Mouse (Mus musculus): ENCODE measurements around the gene Upk3bl. TPM values are rescaled to one million over a fixed set of nuclear protein-coding genes. Genes with fewer than 3 reads are reported as not detected.

Gene Upk3bl
- polyA plus RNA-seq (2014; fragmentation: Nextera tagmentation; extraction: Ambion mirVana): 2.4 and 2.7 TPM in 2 replicates

GRCm38 (mm10) chr5:136054301-136055077, at the start of gene Upk3bl:
Upk3bl (plus strand) TSS chr5:136054492.
- DNase-seq (ENCODE audit: low spot score): no peak
- H3K4me1 ChIP-seq (replicated peaks; ENCODE audit: control insufficient read depth, insufficient read depth, low read length): peaks cover 6% of the 10 kb centered on the region
- no peak for ATAC-seq (ENCODE audit: low FRiP score)
- 94% methylated on average over 11 of the region's 11 CpGs for WGBS
- no peak within 1 kb of the TSS for H3K9ac ChIP-seq (ENCODE audit: low read depth, low read length)
- H3K27ac ChIP-seq (ENCODE audit: low read depth, low read length): no peak within 1 kb of the TSS
- no peak within 1 kb of the TSS for H3K4me2 ChIP-seq (replicated peaks; ENCODE audit: low read depth, low read length)
- no peaks in the 10 kb centered on the region for H3K27me3 ChIP-seq (ENCODE audit: control insufficient read depth, insufficient read depth, low read length)
- H3K9me3 ChIP-seq (ENCODE audit: control insufficient read depth, low read length): no peaks in the 10 kb centered on the region
- H3K36me3 ChIP-seq (ENCODE audit: control insufficient read depth, insufficient read depth, low read length): no peaks in the 10 kb centered on the region
- H3K4me3 ChIP-seq (ENCODE audit: low read depth, low read length): no peak within 1 kb of the TSS

GRCm38 (mm10) chr5:136004537-136004936, 49.8 kb upstream of the Upk3bl start:
- Histone ChIP-seq H3K36me3 (ENCODE audit: control insufficient read depth, insufficient read depth, low read length) (0 out of 2 replicates have a peak, but pooled peaks cover 2% of the 10 kb centered on the region), H3K4me2 (replicated peaks; ENCODE audit: low read depth, low read length) (no peak overlapping the region), H3K4me1 (replicated peaks; ENCODE audit: control insufficient read depth, insufficient read depth, low read length) (no peaks in the 10 kb centered on the region), H3K27ac (ENCODE audit: low read depth, low read length) (no peak overlapping the region), H3K27me3 (ENCODE audit: control insufficient read depth, insufficient read depth, low read length) (no peaks in the 10 kb centered on the region), H3K9ac (ENCODE audit: low read depth, low read length) (no peak overlapping the region), H3K4me3 (ENCODE audit: low read depth, low read length) (no peak overlapping the region), H3K9me3 (ENCODE audit: control insufficient read depth, low read length) (no peaks in the 10 kb centered on the region)
- 77% methylated on average over 4 of the region's 4 CpGs for WGBS
- DNase-seq (ENCODE audit: low spot score) (no peak), ATAC-seq (ENCODE audit: low FRiP score) (no peak)

- no peak for DNase-seq (ENCODE audit: low spot score)
- no peak for ATAC-seq (ENCODE audit: low FRiP score)
- Histone ChIP-seq H3K4me2 (replicated peaks; ENCODE audit: low read depth, low read length) (no peak overlapping the region), H3K36me3 (ENCODE audit: control insufficient read depth, insufficient read depth, low read length) (0 out of 2 replicates have a peak, but pooled peaks cover 3% of the 10 kb centered on the region), H3K9me3 (ENCODE audit: control insufficient read depth, low read length) (no peaks in the 10 kb centered on the region), H3K27me3 (ENCODE audit: control insufficient read depth, insufficient read depth, low read length) (no peaks in the 10 kb centered on the region), H3K27ac (ENCODE audit: low read depth, low read length) (no peak overlapping the region), H3K4me3 (ENCODE audit: low read depth, low read length) (no peak overlapping the region), H3K4me1 (replicated peaks; ENCODE audit: control insufficient read depth, insufficient read depth, low read length) (no peaks in the 10 kb centered on the region), H3K9ac (ENCODE audit: low read depth, low read length) (no peak overlapping the region)
- WGBS: 86% methylated on average over 7 of the region's 7 CpGs
Measured at GRCm38 (mm10) chr5:136007745-136008144, 46.5 kb upstream of the Upk3bl start.

- Histone ChIP-seq H3K36me3 (ENCODE audit: control insufficient read depth, insufficient read depth, low read length) (0 out of 2 replicates have a peak, but pooled peaks cover 3% of the 10 kb centered on the region), H3K27ac (ENCODE audit: low read depth, low read length) (no peak overlapping the region), H3K4me1 (replicated peaks; ENCODE audit: control insufficient read depth, insufficient read depth, low read length) (no peaks in the 10 kb centered on the region), H3K9me3 (ENCODE audit: control insufficient read depth, low read length) (no peaks in the 10 kb centered on the region), H3K27me3 (ENCODE audit: control insufficient read depth, insufficient read depth, low read length) (no peaks in the 10 kb centered on the region), H3K4me3 (ENCODE audit: low read depth, low read length) (no peak overlapping the region), H3K4me2 (replicated peaks; ENCODE audit: low read depth, low read length) (no peak overlapping the region), H3K9ac (ENCODE audit: low read depth, low read length) (no peak overlapping the region)
- DNase-seq (ENCODE audit: low spot score) (no peak), ATAC-seq (ENCODE audit: low FRiP score) (no peak)
- 83% methylated on average over 10 of the region's 10 CpGs for WGBS
Measured at GRCm38 (mm10) chr5:136014877-136015276, 39.4 kb upstream of the Upk3bl start.

GRCm38 (mm10) chr5:136015586-136015985, 38.7 kb upstream of the Upk3bl start:
- ATAC-seq (ENCODE audit: low FRiP score) (no peak), DNase-seq (ENCODE audit: low spot score) (no peak)
- 82% methylated on average over 10 of the region's 10 CpGs for WGBS
- Histone ChIP-seq H3K9ac (ENCODE audit: low read depth, low read length) (no peak overlapping the region), H3K4me2 (replicated peaks; ENCODE audit: low read depth, low read length) (no peak overlapping the region), H3K4me1 (replicated peaks; ENCODE audit: control insufficient read depth, insufficient read depth, low read length) (no peaks in the 10 kb centered on the region), H3K9me3 (ENCODE audit: control insufficient read depth, low read length) (no peaks in the 10 kb centered on the region), H3K27me3 (ENCODE audit: control insufficient read depth, insufficient read depth, low read length) (no peaks in the 10 kb centered on the region), H3K27ac (ENCODE audit: low read depth, low read length) (no peak overlapping the region), H3K4me3 (ENCODE audit: low read depth, low read length) (no peak overlapping the region), H3K36me3 (ENCODE audit: control insufficient read depth, insufficient read depth, low read length) (0 out of 2 replicates have a peak, but pooled peaks cover 3% of the 10 kb centered on the region)

- no peak overlapping the region for H3K27ac ChIP-seq (ENCODE audit: low read depth, low read length)
- no peaks in the 10 kb centered on the region for H3K27me3 ChIP-seq (ENCODE audit: control insufficient read depth, insufficient read depth, low read length)
- no peak overlapping the region for H3K9ac ChIP-seq (ENCODE audit: low read depth, low read length)
- no peak overlapping the region for H3K4me3 ChIP-seq (ENCODE audit: low read depth, low read length)
- H3K36me3 ChIP-seq (ENCODE audit: control insufficient read depth, insufficient read depth, low read length): 0 out of 2 replicates have a peak, but pooled peaks cover 3% of the 10 kb centered on the region
- WGBS: 82% methylated on average over 10 of the region's 10 CpGs
- H3K4me1 ChIP-seq (replicated peaks; ENCODE audit: control insufficient read depth, insufficient read depth, low read length): no peaks in the 10 kb centered on the region
- DNase-seq (ENCODE audit: low spot score) (no peak), ATAC-seq (ENCODE audit: low FRiP score) (no peak)
- H3K9me3 ChIP-seq (ENCODE audit: control insufficient read depth, low read length): no peaks in the 10 kb centered on the region
- no peak overlapping the region for H3K4me2 ChIP-seq (replicated peaks; ENCODE audit: low read depth, low read length)
Measured at GRCm38 (mm10) chr5:136016014-136016876, 38.0 kb upstream of the Upk3bl start.

- ATAC-seq (ENCODE audit: low FRiP score): no peak
- Histone ChIP-seq H3K4me2 (replicated peaks; ENCODE audit: low read depth, low read length) (no peak overlapping the region), H3K27me3 (ENCODE audit: control insufficient read depth, insufficient read depth, low read length) (no peaks in the 10 kb centered on the region), H3K27ac (ENCODE audit: low read depth, low read length) (no peak overlapping the region), H3K4me3 (ENCODE audit: low read depth, low read length) (no peak overlapping the region), H3K9ac (ENCODE audit: low read depth, low read length) (no peak overlapping the region), H3K4me1 (replicated peaks; ENCODE audit: control insufficient read depth, insufficient read depth, low read length) (no peaks in the 10 kb centered on the region), H3K9me3 (ENCODE audit: control insufficient read depth, low read length) (no peaks in the 10 kb centered on the region), H3K36me3 (ENCODE audit: control insufficient read depth, insufficient read depth, low read length) (no peaks in the 10 kb centered on the region)
- WGBS: 88% methylated on average over 6 of the region's 6 CpGs
- no peak for DNase-seq (ENCODE audit: low spot score)
Measured at GRCm38 (mm10) chr5:136017262-136017661, 37.0 kb upstream of the Upk3bl start.

- 89% methylated on average over 2 of the region's 2 CpGs for WGBS
- H3K4me2 ChIP-seq (replicated peaks; ENCODE audit: low read depth, low read length): no peak overlapping the region
- no peaks in the 10 kb centered on the region for H3K27me3 ChIP-seq (ENCODE audit: control insufficient read depth, insufficient read depth, low read length)
- H3K4me1 ChIP-seq (replicated peaks; ENCODE audit: control insufficient read depth, insufficient read depth, low read length): no peaks in the 10 kb centered on the region
- no peak overlapping the region for H3K9ac ChIP-seq (ENCODE audit: low read depth, low read length)
- ATAC-seq (ENCODE audit: low FRiP score): no peak
- no peak overlapping the region for H3K4me3 ChIP-seq (ENCODE audit: low read depth, low read length)
- H3K36me3 ChIP-seq (ENCODE audit: control insufficient read depth, insufficient read depth, low read length): no peaks in the 10 kb centered on the region
- DNase-seq (ENCODE audit: low spot score): no peak
- H3K9me3 ChIP-seq (ENCODE audit: control insufficient read depth, low read length): no peaks in the 10 kb centered on the region
- no peak overlapping the region for H3K27ac ChIP-seq (ENCODE audit: low read depth, low read length)
Measured at GRCm38 (mm10) chr5:136018726-136019125, 35.6 kb upstream of the Upk3bl start.
